22 mouse cellular contexts compared by ENCODE assay signal in genomic region chr8:85785506-85785905, GRCm38 (mm10).
"Had no signal": no experiment of that assay in that cellular context is flagged by ENCODE, and none has a peak within 500 bp of the region (broad histone marks: within the 10 kb centered on the region; RNA-seq: fewer than 3 reads in every experiment).

No protein-coding gene starts in this region.

- H3K4me3 ChIP-seq: intestine, embryonic 15.5 days; kidney, embryonic 15.5 days; limb, embryonic 12.5 days; limb, embryonic 15.5 days; midbrain, embryonic 12.5 days; midbrain, embryonic 15.5 days; neural tube, embryonic 12.5 days; neural tube, embryonic 15.5 days; stomach, embryonic 15.5 days had no signal

- H3K27ac ChIP-seq: intestine, embryonic 15.5 days; kidney, embryonic 15.5 days; limb, embryonic 12.5 days; limb, embryonic 15.5 days; liver, embryonic 14.5 days; macrophage; midbrain, embryonic 12.5 days; midbrain, embryonic 15.5 days; neural tube, embryonic 12.5 days; neural tube, embryonic 15.5 days; stomach, embryonic 15.5 days had no signal

- DNase-seq: kidney, adult 11 months; kidney, adult 8-10 months; kidney, postnatal 10 days; kidney, postnatal 36 days; left cerebral cortex, postnatal 4 days; liver, postnatal 0 days; lung, embryonic 14.5 days; right cerebral cortex, postnatal 25 days; spleen, adult 18-20 months; thymus, adult 18-20 months; thymus, postnatal 4 days had no signal
